Mouse (Mus musculus): ENCODE measurements around the gene Atxn1l. TPM values are rescaled to one million over a fixed set of nuclear protein-coding genes. Genes with fewer than 3 reads are reported as not detected.

Atxn1l gene
- polyA plus RNA-seq (2015; fragmentation: Nextera tagmentation; extraction: Ambion mirVana): 2.3 and 2.7 TPM in 2 replicates

GRCm38 (mm10) chr8:109737237-109738048 is at the start of gene Atxn1l:
Gene Atxn1l, minus strand, starts transcription at chr8:109737739.

GRCm38 (mm10) chr8:109778280-109778977 is 40.9 kb upstream of the Atxn1l start, which contains the start of gene Ap1g1:
Gene Ap1g1, plus strand, starts transcription at chr8:109778554.

GRCm38 (mm10) chr8:109705320-109706075 is 32.0 kb downstream of the Atxn1l start, which contains the start of gene Zfp821:
Gene Zfp821, plus strand, starts transcription at chr8:109705546.

GRCm38 (mm10) chr8:109693146-109693900 is 44.2 kb downstream of the Atxn1l start, which contains the start of gene Ist1:
Gene Ist1, minus strand, starts transcription at chr8:109693260.

Other genes with a start within 250 kb of the Atxn1l start
- 0.72 and 0.75 TPM in 2 replicates for gene Pmfbp1, start 243.7 kb downstream of the Atxn1l start, polyA plus RNA-seq (2015; fragmentation: Nextera tagmentation; extraction: Ambion mirVana)
- gene Dhx38, start 171.9 kb downstream of the Atxn1l start, polyA plus RNA-seq (2015; fragmentation: Nextera tagmentation; extraction: Ambion mirVana): 9.6 and 9.9 TPM in 2 replicates
- 32.2 and 32.4 TPM in 2 replicates for gene Txnl4b, start 171.8 kb downstream of the Atxn1l start, polyA plus RNA-seq (2015; fragmentation: Nextera tagmentation; extraction: Ambion mirVana)
- 0.68 and 1.5 TPM in 2 replicates for gene Hp, start 158.6 kb downstream of the Atxn1l start, polyA plus RNA-seq (2015; fragmentation: Nextera tagmentation; extraction: Ambion mirVana)
- gene Dhodh, start 129.1 kb downstream of the Atxn1l start, polyA plus RNA-seq (2015; fragmentation: Nextera tagmentation; extraction: Ambion mirVana): 26.2 and 28.4 TPM in 2 replicates
- 0.04 and 0.09 TPM in 2 replicates for gene Pkd1l3, start 123.2 kb downstream of the Atxn1l start, polyA plus RNA-seq (2015; fragmentation: Nextera tagmentation; extraction: Ambion mirVana)
- gene Ist1, start 44.5 kb downstream of the Atxn1l start, polyA plus RNA-seq (2015; fragmentation: Nextera tagmentation; extraction: Ambion mirVana): 94.0 and 96.8 TPM in 2 replicates
- 44.2 and 46.4 TPM in 2 replicates for gene Zfp821, start 32.2 kb downstream of the Atxn1l start, polyA plus RNA-seq (2015; fragmentation: Nextera tagmentation; extraction: Ambion mirVana)
- 31.9 and 32.2 TPM in 2 replicates for gene Ap1g1, start 40.8 kb upstream of the Atxn1l start, polyA plus RNA-seq (2015; fragmentation: Nextera tagmentation; extraction: Ambion mirVana)
- 4.2 and 5.0 TPM in 2 replicates for gene Phlpp2, start 130.8 kb upstream of the Atxn1l start, polyA plus RNA-seq (2015; fragmentation: Nextera tagmentation; extraction: Ambion mirVana)
- 1.6 and 1.7 TPM in 2 replicates for gene Marveld3, start 224.5 kb upstream of the Atxn1l start, polyA plus RNA-seq (2015; fragmentation: Nextera tagmentation; extraction: Ambion mirVana)